Mouse (Mus musculus) kidney, adult 2 months (tissue): Measurements from ENCODE around the gene Spef1.

Source experiments
- CTCF ChIP-seq: fragments of 200-500 bp; conservative IDR thresholded peaks from 2 replicates; pipeline ENCODE4 v1.5.1; 2011; ENCODE audit warnings: low read depth, mild to moderate bottlenecking, control low read depth, low read length, moderate library complexity, mixed read lengths; ENCODE audit not compliant: insufficient read depth, insufficient read length
- POLR2A ChIP-seq: fragments of 200-500 bp; IDR thresholded peaks from one replicate; pipeline ENCODE4 v1.6.1; 2011; ENCODE audit warnings: low read depth, low read length, control low read depth

DNA sequence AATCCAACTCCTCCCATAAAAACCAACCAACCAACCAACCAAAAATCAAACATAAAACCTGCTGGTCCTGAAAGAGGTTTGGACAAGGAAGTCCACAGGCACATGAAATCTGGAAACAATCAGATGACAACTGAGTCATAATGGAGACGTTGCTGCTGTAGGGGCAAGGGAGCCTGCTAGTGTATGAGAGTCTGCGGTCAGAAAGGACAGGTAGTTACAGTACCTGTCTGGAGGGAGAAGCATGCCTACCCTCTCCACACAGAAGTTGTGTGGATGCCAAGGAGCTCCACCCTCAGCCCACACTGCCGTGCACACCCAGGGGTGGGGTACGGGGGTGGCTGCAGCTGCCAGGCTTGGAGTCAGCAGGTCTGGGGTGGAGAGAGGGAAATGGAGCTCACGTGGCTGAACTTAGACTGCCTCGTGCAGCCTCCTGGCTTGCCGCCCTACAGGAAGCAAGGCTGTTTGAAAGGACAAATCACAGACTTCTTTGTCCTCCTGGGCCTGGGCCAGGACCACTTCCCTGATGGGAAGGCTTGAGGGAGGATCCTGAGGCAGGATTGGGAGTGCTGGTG lies 17.4 kb upstream of the Spef1 start:
- TF ChIP-seq CTCF: no peak
- no peak for TF ChIP-seq POLR2A
